Mouse (Mus musculus) G1E (cell line): Measurements from ENCODE around the gene Olfr1497. TPM values are rescaled to one million over a fixed set of nuclear protein-coding genes. Genes with fewer than 3 reads are reported as not detected.

Source experiments
- ATAC-seq: 2 replicates; pipeline ENCODE4 v1.8.0; 2016; ENCODE audit warnings: mild to moderate bottlenecking; ENCODE audit not compliant: insufficient number of reproducible peaks, poor library complexity, low FRiP score, severe bottlenecking; ENCODE audit errors: extremely low read depth
- DNase-seq: peaks from one replicate; pipeline ENCODE4 v3.0.0; 2012; ENCODE audit warnings: low spot score
- H3K27me3 ChIP-seq: 2 replicates; pipeline ENCODE4 v1.6.1; 2012; ENCODE audit warnings: mild to moderate bottlenecking, low read length, inconsistent platforms; ENCODE audit not compliant: insufficient read depth
- H3K36me3 ChIP-seq: replicated peaks from 2 replicates; pipeline ENCODE3; 2012; ENCODE audit warnings: mild to moderate bottlenecking, inconsistent platforms
- H3K4me1 ChIP-seq: 2 replicates; pipeline ENCODE4 v1.6.1; 2012; ENCODE audit warnings: low read depth, low read length, inconsistent platforms, mixed read lengths; ENCODE audit not compliant: insufficient read depth
- H3K4me3 ChIP-seq: 2 replicates; pipeline ENCODE4 v1.5.1; 2012; ENCODE audit warnings: low read depth, mild to moderate bottlenecking, inconsistent platforms, low read length, moderate library complexity, mixed read lengths
- H3K9me3 ChIP-seq: replicated peaks from 2 replicates; pipeline ENCODE4 v1.6.1; 2012; ENCODE audit warnings: inconsistent platforms
- CTCF ChIP-seq: IDR thresholded peaks from 2 replicates; pipeline ENCODE4 v1.5.1; 2012; ENCODE audit warnings: low read depth, low read length, inconsistent platforms, mixed read lengths
- GATA1 ChIP-seq: IDR thresholded peaks from 2 replicates; pipeline ENCODE4 v1.6.1; 2012; ENCODE audit warnings: borderline replicate concordance, low read length, inconsistent platforms, mixed read lengths
- GATA2 ChIP-seq: IDR thresholded peaks from 2 replicates; pipeline ENCODE4 v1.6.1; 2012; ENCODE audit warnings: low read depth, low read length, inconsistent platforms, borderline replicate concordance
- POLR2AphosphoS5 ChIP-seq: IDR thresholded peaks from 2 replicates; pipeline ENCODE4 v1.6.1; 2012; ENCODE audit warnings: low read depth, low read length, inconsistent platforms; ENCODE audit not compliant: insufficient replicate concordance
- TAL1 ChIP-seq: conservative IDR thresholded peaks from 2 replicates; pipeline ENCODE4 v1.6.1; 2012; ENCODE audit warnings: low read depth, low read length, inconsistent platforms, mixed read lengths
- polyA plus RNA-seq: library from polyadenylated mRNA; stranded (reverse); fragments of >175 nt; gene quantifications from 2 replicates; pipeline ENCODE4 v1.2.3, GENCODE M21; 2012
- total RNA-seq, 2 experiments: library from RNA; stranded (forward) in 1 of 2; stranded (reverse) in 1 of 2; fragments of 200-1000 nt in 1 of 2; fragments of >200 nt in 1 of 2; fragmentation: Nextera tagmentation in 1 of 2; gene quantifications; 2 replicates each; pipeline ENCODE4 v1.2.3; 2014 to 2017

Gene Olfr1497
- total and polyA plus RNA-seq, 3 experiments: not detected

- no peak for DNase-seq
- Histone ChIP-seq H3K4me1 (no peaks in the 10 kb centered on the region), H3K4me3 (no peak within 1 kb of the TSS), H3K9me3 (no peaks in the 10 kb centered on the region), H3K27me3 (no peaks in the 10 kb centered on the region), H3K36me3 (no peaks in the 10 kb centered on the region)
- ATAC-seq: no peak
- TF ChIP-seq GATA1 (no peak), TAL1 (no peak), CTCF (no peak), POLR2AphosphoS5 (no peak), GATA2 (no peak)
Measured at GRCm38 (mm10) chr19:13777578-13777977, 20.4 kb downstream of the Olfr1497 start, which contains the start of gene Olfr1496. Olfr1496 (plus strand) TSS chr19:13777878.

DNA sequence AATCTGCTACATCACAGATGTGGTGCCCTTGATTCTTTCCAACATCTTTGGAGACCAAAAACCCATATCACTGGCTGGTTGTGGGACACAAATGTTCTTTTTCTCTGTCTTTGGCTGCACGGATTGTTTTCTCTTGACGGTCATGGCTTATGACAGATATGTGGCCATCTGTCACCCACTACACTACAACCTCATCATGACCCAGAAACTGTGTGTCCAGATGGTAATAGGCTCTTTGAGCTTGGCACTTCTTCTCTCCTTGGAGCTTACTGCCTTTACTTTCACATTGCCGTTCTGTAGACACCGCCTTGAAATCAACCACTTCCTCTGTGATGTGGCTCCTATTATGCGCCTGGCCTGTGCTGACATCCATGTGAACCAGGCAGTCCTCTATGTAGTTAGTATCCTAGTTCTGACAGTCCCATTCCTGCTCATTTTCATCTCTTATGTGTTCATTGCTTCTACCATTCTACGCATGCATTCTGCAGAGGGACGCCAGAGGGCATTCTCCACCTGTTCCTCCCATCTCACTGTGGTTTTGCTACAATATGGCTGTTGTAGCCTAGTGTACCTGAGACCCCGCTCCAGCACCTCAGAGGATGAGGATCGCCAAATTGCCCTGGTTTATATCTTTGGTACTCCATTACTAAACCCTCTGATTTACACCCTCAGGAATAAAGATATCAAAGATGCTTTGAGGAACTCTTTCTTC, 29.3 kb downstream of the Olfr1497 start:
- no peaks in the 10 kb centered on the region for H3K36me3 ChIP-seq
- H3K4me1 ChIP-seq: no peaks in the 10 kb centered on the region
- peaks cover 2% of the 10 kb centered on the region; the same call in 1 of the 2 replicates for H3K9me3 ChIP-seq
- no peaks in the 10 kb centered on the region for H3K27me3 ChIP-seq
- DNase-seq (no peak), ATAC-seq (no peak)
- H3K4me3 ChIP-seq: no peak overlapping the region
- TF ChIP-seq CTCF (no peak), TAL1 (no peak), GATA2 (no peak), GATA1 (no peak), POLR2AphosphoS5 (no peak)

- TF ChIP-seq TAL1: no peak
- TF ChIP-seq POLR2AphosphoS5: no peak
- TF ChIP-seq CTCF: no peak
- no peak for TF ChIP-seq GATA1
- no peak for TF ChIP-seq GATA2
- Histone ChIP-seq H3K9me3 (no peaks in the 10 kb centered on the region), H3K4me3 (no peak within 1 kb of the TSS), H3K27me3 (no peaks in the 10 kb centered on the region), H3K4me1 (no peaks in the 10 kb centered on the region), H3K36me3 (no peaks in the 10 kb centered on the region)
- ATAC-seq (no peak), DNase-seq (no peak)
Measured at GRCm38 (mm10) chr19:13764306-13764705, 33.7 kb downstream of the Olfr1497 start, which contains the start of gene Olfr1495. Olfr1495 (plus strand) TSS chr19:13764606.

GRCm38 (mm10) chr19:13749366-13749765, 48.6 kb downstream of the Olfr1497 start:
- H3K4me3 ChIP-seq: no peak overlapping the region
- ATAC-seq (no peak), DNase-seq (no peak)
- no peaks in the 10 kb centered on the region for H3K4me1 ChIP-seq
- H3K27me3 ChIP-seq: no peaks in the 10 kb centered on the region
- TF ChIP-seq GATA2 (no peak), POLR2AphosphoS5 (no peak), TAL1 (no peak), CTCF (no peak), GATA1 (no peak)
- H3K9me3 ChIP-seq: no peaks in the 10 kb centered on the region
- no peaks in the 10 kb centered on the region for H3K36me3 ChIP-seq

Other genes with a start within 250 kb of the Olfr1497 start
- gene Olfr1484, start 214.7 kb downstream of the Olfr1497 start, total RNA-seq (2014; fragmentation: Nextera tagmentation): not detected in 2 replicates
- 0.06 and 0.76 TPM in 2 replicates for gene Olfr1484, start 214.7 kb downstream of the Olfr1497 start, total RNA-seq (2017)
- not detected in 2 replicates for gene Olfr1484, start 214.7 kb downstream of the Olfr1497 start, polyA plus RNA-seq
- not detected in 2 replicates for gene Olfr1487, start 180.8 kb downstream of the Olfr1497 start, total RNA-seq (2014; fragmentation: Nextera tagmentation)
- 0.05 and 0.12 TPM in 2 replicates for gene Olfr1487, start 180.8 kb downstream of the Olfr1497 start, total RNA-seq (2017)
- gene Olfr1487, start 180.8 kb downstream of the Olfr1497 start, polyA plus RNA-seq: not detected in 2 replicates
- gene Olfr1489, start 166.6 kb downstream of the Olfr1497 start, total RNA-seq (2014; fragmentation: Nextera tagmentation): not detected in 2 replicates
- 0.12 and 0.44 TPM in 2 replicates for gene Olfr1489, start 166.6 kb downstream of the Olfr1497 start, total RNA-seq (2017)
- gene Olfr1489, start 166.6 kb downstream of the Olfr1497 start, polyA plus RNA-seq: not detected in 2 replicates
- gene Olfr1490, start 147.1 kb downstream of the Olfr1497 start, total RNA-seq (2014; fragmentation: Nextera tagmentation): not detected in 2 replicates
- 0.06 TPM in 1 of 2 replicates, not detected in the other for gene Olfr1490, start 147.1 kb downstream of the Olfr1497 start, total RNA-seq (2017)
- not detected in 2 replicates for gene Olfr1490, start 147.1 kb downstream of the Olfr1497 start, polyA plus RNA-seq
- not detected in 2 replicates for gene Olfr1491, start 100.9 kb downstream of the Olfr1497 start, total RNA-seq (2014; fragmentation: Nextera tagmentation)
- 0.11 and 0.12 TPM in 2 replicates for gene Olfr1491, start 100.9 kb downstream of the Olfr1497 start, total RNA-seq (2017)
- not detected in 2 replicates for gene Olfr1491, start 100.9 kb downstream of the Olfr1497 start, polyA plus RNA-seq
- not detected in 2 replicates for gene Olfr1493-ps1, start 74.9 kb downstream of the Olfr1497 start, total RNA-seq (2014; fragmentation: Nextera tagmentation)
- 0.11 TPM in 1 of 2 replicates, not detected in the other for gene Olfr1493-ps1, start 74.9 kb downstream of the Olfr1497 start, total RNA-seq (2017)
- gene Olfr1493-ps1, start 74.9 kb downstream of the Olfr1497 start, polyA plus RNA-seq: not detected in 2 replicates
- not detected in 2 replicates for gene Olfr1494, start 58.5 kb downstream of the Olfr1497 start, total RNA-seq (2014; fragmentation: Nextera tagmentation)
- 0.05 and 0.12 TPM in 2 replicates for gene Olfr1494, start 58.5 kb downstream of the Olfr1497 start, total RNA-seq (2017)
- not detected in 2 replicates for gene Olfr1494, start 58.5 kb downstream of the Olfr1497 start, polyA plus RNA-seq
- gene Olfr1495, start 33.6 kb downstream of the Olfr1497 start, total RNA-seq (2014; fragmentation: Nextera tagmentation): not detected in 2 replicates
- gene Olfr1495, start 33.6 kb downstream of the Olfr1497 start, total RNA-seq (2017): not detected in 2 replicates
- gene Olfr1495, start 33.6 kb downstream of the Olfr1497 start, polyA plus RNA-seq: not detected in 2 replicates
- not detected in 2 replicates for gene Olfr1496, start 20.3 kb downstream of the Olfr1497 start, total RNA-seq (2014; fragmentation: Nextera tagmentation)
- 0.27 and 0.29 TPM in 2 replicates for gene Olfr1496, start 20.3 kb downstream of the Olfr1497 start, total RNA-seq (2017)
- not detected in 2 replicates for gene Olfr1496, start 20.3 kb downstream of the Olfr1497 start, polyA plus RNA-seq
- gene Olfr1499, start 21.2 kb upstream of the Olfr1497 start, total RNA-seq (2014; fragmentation: Nextera tagmentation): not detected in 2 replicates
- 0.46 TPM in 1 of 2 replicates, not detected in the other for gene Olfr1499, start 21.2 kb upstream of the Olfr1497 start, total RNA-seq (2017)
- not detected in 2 replicates for gene Olfr1499, start 21.2 kb upstream of the Olfr1497 start, polyA plus RNA-seq
- not detected in 2 replicates for gene Olfr1500, start 32.3 kb upstream of the Olfr1497 start, total RNA-seq (2014; fragmentation: Nextera tagmentation)
- gene Olfr1500, start 32.3 kb upstream of the Olfr1497 start, total RNA-seq (2017): not detected in 2 replicates
- not detected in 2 replicates for gene Olfr1500, start 32.3 kb upstream of the Olfr1497 start, polyA plus RNA-seq
- not detected in 2 replicates for gene Olfr1501, start 52.5 kb upstream of the Olfr1497 start, total RNA-seq (2014; fragmentation: Nextera tagmentation)
- 0.05 TPM in 1 of 2 replicates, not detected in the other for gene Olfr1501, start 52.5 kb upstream of the Olfr1497 start, total RNA-seq (2017)
- gene Olfr1501, start 52.5 kb upstream of the Olfr1497 start, polyA plus RNA-seq: not detected in 2 replicates
- not detected in 2 replicates for gene Olfr1502, start 63.6 kb upstream of the Olfr1497 start, total RNA-seq (2014; fragmentation: Nextera tagmentation)
- gene Olfr1502, start 63.6 kb upstream of the Olfr1497 start, total RNA-seq (2017): 0.38 TPM in 1 of 2 replicates, not detected in the other
- gene Olfr1502, start 63.6 kb upstream of the Olfr1497 start, polyA plus RNA-seq: not detected in 2 replicates
- not detected in 2 replicates for gene Olfr1504, start 99.7 kb upstream of the Olfr1497 start, total RNA-seq (2014; fragmentation: Nextera tagmentation)
- gene Olfr1504, start 99.7 kb upstream of the Olfr1497 start, total RNA-seq (2017): 0.12 and 0.38 TPM in 2 replicates
- not detected in 2 replicates for gene Olfr1504, start 99.7 kb upstream of the Olfr1497 start, polyA plus RNA-seq
- not detected in 2 replicates for gene Olfr1505, start 115.3 kb upstream of the Olfr1497 start, total RNA-seq (2014; fragmentation: Nextera tagmentation)
- gene Olfr1505, start 115.3 kb upstream of the Olfr1497 start, total RNA-seq (2017): 0.33 TPM in 1 of 2 replicates, not detected in the other
- not detected in 2 replicates for gene Olfr1505, start 115.3 kb upstream of the Olfr1497 start, polyA plus RNA-seq